Mouse (Mus musculus) intestine, embryonic 16.5 days (tissue): ENCODE data around the gene Ankrd6. TPM values are rescaled to one million over a fixed set of nuclear protein-coding genes. Genes with fewer than 3 reads are reported as not detected.

ENCODE experiments used
- ATAC-seq: fragments of 200-750 bp; cut with Nextera tagmentation; 2 replicates; pipeline ENCODE4 v1.8.0; 2017; ENCODE audit warnings: moderate TSS enrichment, moderate library complexity
- H3K27ac ChIP-seq: fragments of 300-500 bp; sonication (generic); 2 replicates; pipeline ENCODE4 v1.5.1; 2014; ENCODE audit warnings: mild to moderate bottlenecking, low read length
- H3K27me3 ChIP-seq: fragments of 300-500 bp; sonication (generic); replicated peaks from 2 replicates; pipeline ENCODE4 v1.6.1; 2014; ENCODE audit warnings: low read length, control low read depth, mixed read lengths; ENCODE audit not compliant: control insufficient read depth, insufficient read depth
- H3K36me3 ChIP-seq: fragments of 300-500 bp; sonication (generic); 2 replicates; pipeline ENCODE4 v1.6.1; 2014; ENCODE audit warnings: low read length, control low read depth; ENCODE audit not compliant: control insufficient read depth, insufficient read depth
- H3K4me1 ChIP-seq: fragments of 300-500 bp; sonication (generic); 2 replicates; pipeline ENCODE4 v1.6.1; 2014; ENCODE audit warnings: low read length, control low read depth, mixed read lengths; ENCODE audit not compliant: control insufficient read depth, insufficient read depth
- H3K4me2 ChIP-seq: fragments of 300-500 bp; sonication (generic); 2 replicates; pipeline ENCODE4 v1.6.1; 2014; ENCODE audit warnings: low read depth, low read length, control low read depth
- H3K4me3 ChIP-seq: fragments of 300-500 bp; sonication (generic); 2 replicates; pipeline ENCODE4 v1.5.1; 2014; ENCODE audit warnings: mild to moderate bottlenecking, low read length
- H3K9ac ChIP-seq: fragments of 300-500 bp; sonication (generic); 2 replicates; pipeline ENCODE4 v1.6.1; 2014; ENCODE audit warnings: low read depth, low read length
- H3K9me3 ChIP-seq: fragments of 300-500 bp; sonication (generic); 2 replicates; pipeline ENCODE4 v1.6.1; 2016; ENCODE audit warnings: low read length, control low read depth; ENCODE audit not compliant: control insufficient read depth
- WGBS: fragments of 180-500 bp; shearing (Covaris S2); extraction: QIAGEN DNeasy Blood & Tissue Kit; methylation state at CpG from one replicate; pipeline ENCODE4 v1.1.7; 2014; 5-methylcytosine and 5-hydroxymethylcytosine counted together
- polyA plus RNA-seq: library from polyadenylated mRNA; unstranded; fragments of >200 nt; fragmentation: Nextera tagmentation; extraction: Ambion mirVana; gene quantifications from 2 replicates; pipeline ENCODE4 v1.2.1, GENCODE M21; 2015

The Ankrd6 gene
- polyA plus RNA-seq, 1 experiment from 2014 or later = 2.9 TPM

DNA sequence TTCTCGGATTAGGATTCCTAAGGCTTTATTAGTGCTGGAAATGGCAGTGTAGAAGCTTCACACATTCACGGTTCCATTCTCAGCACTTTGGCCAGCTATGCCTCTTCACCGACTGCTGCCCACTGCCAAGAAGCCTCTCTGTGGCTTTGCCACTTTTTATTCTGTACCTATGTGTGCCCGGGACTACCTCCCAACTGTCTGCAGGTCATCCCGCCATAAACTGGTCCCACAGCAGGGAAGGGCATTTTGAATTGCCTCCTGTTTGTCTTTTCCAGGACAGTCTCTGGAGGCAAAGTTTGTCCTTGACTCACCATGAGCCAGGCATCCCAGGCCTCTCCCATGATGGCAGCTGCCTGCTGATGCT is 59.9 kb downstream of the Ankrd6 start:
- 82% methylated on average over 5 of the region's 5 CpGs for WGBS
- no peak overlapping the region for H3K27ac ChIP-seq

DNA sequence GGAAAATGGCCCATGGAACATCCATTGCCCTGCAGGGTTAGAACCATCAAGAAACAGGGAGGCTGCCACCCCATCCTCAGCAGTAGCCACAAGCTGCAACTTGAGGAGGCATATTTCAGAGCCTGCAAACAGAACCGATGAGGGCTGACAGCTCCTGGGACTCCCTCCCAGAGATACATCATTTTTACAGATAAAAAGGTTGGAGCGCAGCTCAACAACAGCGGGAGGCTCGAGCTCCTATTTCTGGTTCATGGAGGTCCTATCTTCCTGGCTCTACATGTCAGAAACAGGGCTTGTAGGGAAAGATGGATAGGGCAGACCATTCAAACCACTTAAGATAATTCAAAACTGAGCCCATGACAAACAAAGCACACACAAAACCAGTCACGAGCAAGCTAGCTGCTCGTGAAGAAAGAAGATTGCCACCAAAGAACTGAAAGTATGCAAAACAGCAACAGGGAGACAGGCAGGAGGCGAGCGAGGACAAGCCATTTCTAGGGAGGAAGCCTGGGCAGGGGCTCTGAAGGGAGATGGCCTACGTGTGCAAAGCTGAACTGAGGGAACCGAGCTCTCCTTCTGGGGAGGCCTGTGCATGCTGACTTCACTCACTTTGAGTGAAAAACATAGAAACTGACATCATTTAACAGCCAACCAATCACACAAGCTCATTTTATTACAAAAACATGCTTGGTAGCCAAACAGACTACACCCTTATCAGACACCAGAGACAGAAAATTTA is 60.5 kb downstream of the Ankrd6 start:
- H3K4me3 ChIP-seq = no peak overlapping the region
- 0 out of 2 replicates have a peak, but pooled peaks cover 12% of the 10 kb centered on the region for H3K9me3 ChIP-seq
- no peak overlapping the region for H3K9ac ChIP-seq
- no peaks in the 10 kb centered on the region for H3K36me3 ChIP-seq
- peaks cover 2% of the 10 kb centered on the region; the same call in 1 of the 2 replicates for H3K4me1 ChIP-seq
- H3K4me2 ChIP-seq = no peak overlapping the region
- no peak for ATAC-seq
- no peaks in the 10 kb centered on the region for H3K27me3 ChIP-seq
- H3K27ac ChIP-seq = no peak overlapping the region
- WGBS = 48% methylated on average over 10 of the region's 10 CpGs

More for the DNA sequence above, 59.9 kb downstream of the Ankrd6 start:
- Histone ChIP-seq H3K9ac (no peak overlapping the region), H3K4me2 (no peak overlapping the region), H3K4me3 (no peak overlapping the region), H3K9me3 (0 out of 2 replicates have a peak, but pooled peaks cover 12% of the 10 kb centered on the region), H3K36me3 (no peaks in the 10 kb centered on the region), H3K4me1 (peaks cover 2% of the 10 kb centered on the region; the same call in 1 of the 2 replicates), H3K27me3 (no peaks in the 10 kb centered on the region)
- ATAC-seq = no peak

GRCm38 (mm10) chr4:32889246-32889645 is 61.4 kb downstream of the Ankrd6 start:
- Histone ChIP-seq H3K27me3 (no peaks in the 10 kb centered on the region), H3K4me3 (no peak overlapping the region), H3K9ac (no peak overlapping the region), H3K9me3 (0 out of 2 replicates have a peak, but pooled peaks cover 8% of the 10 kb centered on the region), H3K4me1 (peaks cover 2% of the 10 kb centered on the region; the same call in 1 of the 2 replicates), H3K36me3 (no peaks in the 10 kb centered on the region), H3K27ac (peak overlapping the region; percentile 47; the same call in 1 of the 2 replicates), H3K4me2 (0 out of 2 replicates have a peak overlapping the region, but pooled peaks have one; percentile 13)
- ATAC-seq = peak; percentile 66
- 42% methylated on average over 11 of the region's 11 CpGs for WGBS

- H3K36me3 ChIP-seq = no peaks in the 10 kb centered on the region
- H3K27ac ChIP-seq = no peak overlapping the region
- H3K4me1 ChIP-seq = peaks cover 2% of the 10 kb centered on the region; the same call in 1 of the 2 replicates
- no peak overlapping the region for H3K9ac ChIP-seq
- H3K9me3 ChIP-seq = no peaks in the 10 kb centered on the region
- no peaks in the 10 kb centered on the region for H3K27me3 ChIP-seq
- H3K4me3 ChIP-seq = no peak overlapping the region
- H3K4me2 ChIP-seq = no peak overlapping the region
- 95% methylated on average over 3 of the region's 3 CpGs for WGBS
- ATAC-seq = no peak
Measured at GRCm38 (mm10) chr4:32886479-32886878, 64.2 kb downstream of the Ankrd6 start.

DNA sequence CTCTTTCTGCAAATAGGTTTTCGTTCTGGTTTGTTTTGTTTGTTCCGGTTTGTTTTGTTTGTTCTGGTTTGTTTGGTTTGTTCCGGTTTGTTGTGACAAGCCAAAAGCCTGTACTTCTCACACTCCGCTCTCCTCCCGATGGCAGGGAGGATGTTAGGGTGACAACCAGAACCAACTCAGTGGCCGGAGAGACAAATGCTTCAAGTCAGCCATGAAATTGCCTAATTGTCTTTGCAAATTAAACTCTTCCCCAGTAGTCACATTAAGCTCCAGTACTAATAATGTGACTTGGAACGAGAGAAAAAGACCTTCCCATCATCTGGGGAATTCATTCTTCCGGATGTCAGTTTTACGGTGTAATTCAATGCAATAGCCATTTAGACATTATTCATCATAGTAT is 66.0 kb downstream of the Ankrd6 start:
- no peak overlapping the region for H3K27ac ChIP-seq

DNA sequence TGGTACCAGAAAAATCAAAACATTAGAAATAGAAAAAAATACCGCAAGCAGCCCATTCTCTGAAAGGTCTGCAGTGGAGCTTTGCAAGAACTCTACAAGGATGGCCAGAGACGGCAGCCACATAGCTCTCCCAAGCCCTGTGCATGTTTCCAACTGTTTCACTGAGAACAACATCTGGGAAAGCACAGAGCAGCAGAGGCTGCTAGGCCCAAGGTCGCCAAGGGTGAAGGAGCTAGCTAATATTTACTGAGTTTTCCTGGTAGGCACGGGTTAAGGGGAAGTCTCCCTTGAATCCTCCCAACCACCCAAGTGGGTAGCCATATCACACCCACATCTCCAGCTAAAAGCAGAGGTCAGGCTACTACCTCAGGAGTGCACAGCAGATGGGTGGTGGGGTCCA is 69.6 kb downstream of the Ankrd6 start:
- Histone ChIP-seq H3K27me3 (no peaks in the 10 kb centered on the region), H3K4me1 (no peaks in the 10 kb centered on the region), H3K9me3 (no peaks in the 10 kb centered on the region), H3K36me3 (no peaks in the 10 kb centered on the region), H3K9ac (no peak overlapping the region), H3K4me2 (no peak overlapping the region), H3K4me3 (no peak overlapping the region), H3K27ac (no peak overlapping the region)
- WGBS = 47% methylated on average over 4 of the region's 4 CpGs
- ATAC-seq = no peak

More for the DNA sequence above, 66.0 kb downstream of the Ankrd6 start:
- Histone ChIP-seq H3K4me3 (no peak overlapping the region), H3K36me3 (no peaks in the 10 kb centered on the region), H3K27me3 (no peaks in the 10 kb centered on the region), H3K9me3 (no peaks in the 10 kb centered on the region), H3K4me1 (peaks cover 2% of the 10 kb centered on the region; the same call in 1 of the 2 replicates), H3K9ac (no peak overlapping the region), H3K4me2 (no peak overlapping the region)
- WGBS = 57% methylated on average over 9 of the region's 9 CpGs
- no peak for ATAC-seq

GRCm38 (mm10) chr4:32874669-32875068 is 76.0 kb downstream of the Ankrd6 start:
- Histone ChIP-seq H3K27ac (no peak overlapping the region), H3K4me3 (no peak overlapping the region), H3K4me2 (no peak overlapping the region), H3K4me1 (no peaks in the 10 kb centered on the region), H3K9ac (no peak overlapping the region), H3K27me3 (no peaks in the 10 kb centered on the region), H3K36me3 (no peaks in the 10 kb centered on the region), H3K9me3 (no peaks in the 10 kb centered on the region)
- WGBS = 81% methylated on average over 4 of the region's 4 CpGs
- ATAC-seq = no peak

GRCm38 (mm10) chr4:32872189-32872749 is 78.4 kb downstream of the Ankrd6 start:
- no peaks in the 10 kb centered on the region for H3K27me3 ChIP-seq
- WGBS = 82% methylated on average over 8 of the region's 8 CpGs
- H3K4me2 ChIP-seq = no peak overlapping the region
- ATAC-seq = no peak
- H3K9ac ChIP-seq = no peak overlapping the region
- no peaks in the 10 kb centered on the region for H3K4me1 ChIP-seq
- H3K36me3 ChIP-seq = no peaks in the 10 kb centered on the region
- no peaks in the 10 kb centered on the region for H3K9me3 ChIP-seq
- H3K4me3 ChIP-seq = no peak overlapping the region
- H3K27ac ChIP-seq = no peak overlapping the region

DNA sequence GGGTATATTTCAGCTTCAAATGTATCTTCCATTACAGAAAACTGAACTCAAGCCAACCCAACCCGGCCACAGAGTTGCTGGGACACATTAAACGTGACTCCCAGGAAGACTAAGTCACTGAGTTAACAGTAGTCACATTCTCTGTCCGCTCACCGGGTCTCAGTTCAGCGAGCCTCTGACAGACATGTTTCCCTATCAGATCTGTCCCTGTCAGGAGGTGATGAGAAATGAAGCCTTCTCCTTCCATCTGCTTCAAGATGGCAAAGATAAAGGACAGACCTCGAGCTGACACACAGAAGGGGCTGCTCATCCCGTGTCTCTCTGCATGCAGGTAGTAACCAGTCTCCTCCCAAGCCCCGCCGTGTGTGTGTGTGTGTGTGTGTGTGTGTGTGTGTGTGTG is 81.3 kb downstream of the Ankrd6 start:
- Histone ChIP-seq H3K27me3 (0 out of 2 replicates have a peak, but pooled peaks cover 1% of the 10 kb centered on the region), H3K27ac (no peak overlapping the region), H3K4me3 (no peak overlapping the region), H3K4me1 (no peaks in the 10 kb centered on the region), H3K4me2 (no peak overlapping the region), H3K9ac (no peak overlapping the region), H3K9me3 (no peaks in the 10 kb centered on the region), H3K36me3 (no peaks in the 10 kb centered on the region)
- ATAC-seq = no peak
- WGBS = 60% methylated on average over 9 of the region's 9 CpGs
